In the genomic region with DNA sequence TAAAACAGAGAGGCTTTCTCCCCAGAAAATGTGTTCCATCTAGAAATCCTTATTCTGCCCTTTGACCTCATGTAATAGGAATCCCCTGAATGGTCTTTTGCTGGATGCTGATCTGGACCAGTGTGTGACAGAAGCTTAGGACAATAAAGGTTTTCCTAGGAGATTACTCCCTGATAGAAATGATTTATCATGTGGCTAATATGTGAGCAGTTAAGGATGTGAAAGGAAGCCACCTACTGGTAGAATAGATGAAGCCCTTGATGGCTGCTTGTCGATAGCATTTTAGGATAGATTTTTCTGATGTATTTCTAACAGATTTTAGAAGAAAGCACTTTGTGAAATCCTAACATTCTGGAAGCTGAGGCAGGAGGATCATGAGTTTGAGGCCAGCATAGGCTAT, we compare ENCODE assay signal across 15 mouse cellular contexts.
A peak's percentile ranks its signal among the peaks of the same experiment; 100 is the strongest.
DNase-seq lines count a peak whose midpoint lies in the region; ATAC-seq and TF ChIP-seq lines count a peak whose summit lies in the region.
"Had no signal": no experiment of that assay in that cellular context is flagged by ENCODE, and none has a peak within 500 bp of the region (broad histone marks: within the 10 kb centered on the region; RNA-seq: fewer than 3 reads in every experiment).

No protein-coding gene starts in this region.

- TF ChIP-seq CTCF in kidney, postnatal 0 days (IDR thresholded peaks at IDR 0.05; ENCODE audit: low read depth), result peak; percentile 41; the same call in 1 of the 2 replicates

- no peaks in the 10 kb centered on the region for H3K36me3 ChIP-seq in forebrain, embryonic 11.5 days (ENCODE audit: control insufficient read depth, insufficient read depth, low read length)
- no peaks in the 10 kb centered on the region for H3K36me3 ChIP-seq in forebrain, embryonic 10.5 days (replicated peaks)
- no peaks in the 10 kb centered on the region for H3K36me3 ChIP-seq in kidney, postnatal 0 days (ENCODE audit: insufficient read depth, low read length)
- no peaks in the 10 kb centered on the region for H3K36me3 ChIP-seq in neural tube, embryonic 14.5 days (ENCODE audit: control insufficient read depth, insufficient read depth, low read length)
- H3K36me3 ChIP-seq: embryonic facial prominence, embryonic 10.5 days had no signal

- no peaks in the 10 kb centered on the region for H3K9me3 ChIP-seq in forebrain, embryonic 11.5 days (ENCODE audit: control insufficient read depth, low read length)
- no peaks in the 10 kb centered on the region for H3K9me3 ChIP-seq in forebrain, embryonic 10.5 days
- 0 out of 2 replicates have a peak, but pooled peaks cover 3% of the 10 kb centered on the region for H3K9me3 ChIP-seq in kidney, postnatal 0 days (replicated peaks; ENCODE audit: low read length)
- H3K9me3 ChIP-seq in neural tube, embryonic 14.5 days (ENCODE audit: control insufficient read depth, low read length), result no peaks in the 10 kb centered on the region
- H3K9me3 ChIP-seq: embryonic facial prominence, embryonic 10.5 days had no signal

- no peaks in the 10 kb centered on the region for H3K27me3 ChIP-seq in forebrain, embryonic 11.5 days (ENCODE audit: control insufficient read depth, insufficient read depth, low read length)
- no peaks in the 10 kb centered on the region for H3K27me3 ChIP-seq in forebrain, embryonic 10.5 days (ENCODE audit: poor library complexity, severe bottlenecking)
- H3K27me3 ChIP-seq in kidney, postnatal 0 days (ENCODE audit: insufficient read depth, low read length), result no peaks in the 10 kb centered on the region
- H3K27me3 ChIP-seq in neural tube, embryonic 14.5 days (ENCODE audit: control insufficient read depth, insufficient read depth, low read length), result no peaks in the 10 kb centered on the region

- H3K4me1 ChIP-seq in forebrain, embryonic 11.5 days (replicated peaks; ENCODE audit: control insufficient read depth, insufficient read depth, low read length), result peaks cover 2% of the 10 kb centered on the region; the same call in 1 of the 2 replicates
- peaks cover 11% of the 10 kb centered on the region for H3K4me1 ChIP-seq in forebrain, embryonic 10.5 days
- no peaks in the 10 kb centered on the region for H3K4me1 ChIP-seq in kidney, postnatal 0 days (replicated peaks; ENCODE audit: insufficient read depth, low read length)
- no peaks in the 10 kb centered on the region for H3K4me1 ChIP-seq in neural tube, embryonic 14.5 days (ENCODE audit: control insufficient read depth, insufficient read depth, low read length)

- DNase-seq in forebrain, embryonic 11.5 days (ENCODE audit: low spot score), result no peak
- no peak for DNase-seq in forebrain, embryonic 10.5 days (ENCODE audit: extremely low spot score, low spot score)
- DNase-seq in kidney, postnatal 0 days (ENCODE audit: low spot score), result peak; percentile 19
- no peak for DNase-seq in kidney, adult 8-10 months
- DNase-seq in neural tube, embryonic 10.5 days (ENCODE audit: extremely low spot score, low spot score), result no peak
- DNase-seq in cerebellum, adult 9-11 months, result no peak
- DNase-seq in spleen, adult 18-20 months, result no peak
- DNase-seq: cerebellum, adult 9-10 months; kidney, postnatal 4 days; lung, postnatal 36 days had no signal

- H3K4me3 ChIP-seq in forebrain, embryonic 11.5 days (ENCODE audit: low read depth, low read length), result no peak overlapping the region
- H3K4me3 ChIP-seq in forebrain, embryonic 10.5 days, result no peak overlapping the region
- H3K4me3 ChIP-seq in kidney, postnatal 0 days (replicated peaks; ENCODE audit: low read depth, low read length), result no peak overlapping the region
- H3K4me3 ChIP-seq in neural tube, embryonic 14.5 days (ENCODE audit: low read depth, low read length), result no peak overlapping the region
- H3K4me3 ChIP-seq: embryonic facial prominence, embryonic 10.5 days; myocyte had no signal

- 91% methylated on average over 1 of the region's 1 CpGs for WGBS in forebrain, embryonic 11.5 days
- 74% methylated on average over 1 of the region's 1 CpGs for WGBS in forebrain, embryonic 10.5 days
- WGBS in kidney, postnatal 0 days, result 88% methylated on average over 1 of the region's 1 CpGs
- WGBS in neural tube, embryonic 14.5 days, result 79% methylated on average over 1 of the region's 1 CpGs

- no peak overlapping the region for H3K27ac ChIP-seq in forebrain, embryonic 11.5 days (ENCODE audit: low read depth, low read length)
- no peak overlapping the region for H3K27ac ChIP-seq in forebrain, embryonic 10.5 days
- no peak overlapping the region for H3K27ac ChIP-seq in kidney, postnatal 0 days
- no peak overlapping the region for H3K27ac ChIP-seq in neural tube, embryonic 14.5 days (ENCODE audit: low read depth, low read length)
- H3K27ac ChIP-seq: embryonic facial prominence, embryonic 10.5 days had no signal

- peak; percentile 17; the same call in 1 of the 2 replicates for ATAC-seq in forebrain, embryonic 11.5 days (replicated peaks; ENCODE audit: low FRiP score)
- ATAC-seq in kidney, postnatal 0 days (replicated peaks; ENCODE audit: low FRiP score, low read depth), result no peak
- peak; percentile 38; the same call in 1 of the 2 replicates for ATAC-seq in neural tube, embryonic 14.5 days (ENCODE audit: low read depth)
- ATAC-seq: inflammation-experienced regulatory T-cells, adult 6 months had no signal

- H3K4me2 ChIP-seq in forebrain, embryonic 11.5 days (ENCODE audit: low read depth, low read length, severe bottlenecking), result no peak overlapping the region
- no peak overlapping the region for H3K4me2 ChIP-seq in kidney, postnatal 0 days (ENCODE audit: low read length)
- H3K4me2 ChIP-seq in neural tube, embryonic 14.5 days (ENCODE audit: low read depth, low read length), result no peak overlapping the region
- H3K4me2 ChIP-seq: liver, embryonic 11.5 days had no signal

- H3K9ac ChIP-seq in forebrain, embryonic 11.5 days (ENCODE audit: low read length), result no peak overlapping the region
- H3K9ac ChIP-seq in kidney, postnatal 0 days (ENCODE audit: low read depth, low read length), result no peak overlapping the region
- H3K9ac ChIP-seq in neural tube, embryonic 14.5 days (replicated peaks; ENCODE audit: low read depth, low read length), result no peak overlapping the region
